Mouse (Mus musculus): ENCODE results near the gene Ube2o. TPM values are rescaled to one million over a fixed set of nuclear protein-coding genes. Genes with fewer than 3 reads are reported as not detected.
A peak's percentile ranks its signal among the peaks of the same experiment; 100 is the strongest.

The Ube2o gene
- polyA plus RNA-seq, 1 experiment from 2014 or later, result 14.4 TPM

GRCm38 (mm10) chr11:116575396-116575795, 5.9 kb downstream of the Ube2o start:
- H3K4me1 ChIP-seq (ENCODE audit: control insufficient read depth in 2 of 2, insufficient read depth in 2 of 2, low read length in 2 of 2), result peaks cover 39 to 70% of the 10 kb centered on the region in 2 experiments
- no peaks in the 10 kb centered on the region for H3K27me3 ChIP-seq (ENCODE audit: control insufficient read depth, insufficient read depth, low read length)
- 34% methylated on average over 2 of the region's 2 CpGs for WGBS
- H3K4me2 ChIP-seq (ENCODE audit: low read length), result peak overlapping the region; percentile 32
- no peak overlapping the region for H3K4me3 ChIP-seq (ENCODE audit: control insufficient read depth in 1 of 2, insufficient read depth in 1 of 2, low read depth in 1 of 2, low read length in 2 of 2)
- no peak overlapping the region; the same call in 1 of the 2 replicates for H3K9ac ChIP-seq (ENCODE audit: low read length)
- H3K27ac ChIP-seq (replicated peaks in 1 of 2; ENCODE audit: control insufficient read depth in 1 of 2, insufficient read depth in 1 of 2, low read depth in 2 of 2, low read length in 2 of 2), result peak overlapping the region; percentile 10 to 67; a peak in 1 of 4 replicates
- H3K36me3 ChIP-seq (ENCODE audit: control insufficient read depth, insufficient read depth, low read length), result peaks cover 7% of the 10 kb centered on the region; the same call in 1 of the 2 replicates
- ATAC-seq (ENCODE audit: insufficient number of reproducible peaks, insufficient read depth, low FRiP score, low read depth), result no peak
- no peaks in the 10 kb centered on the region for H3K9me3 ChIP-seq (ENCODE audit: control insufficient read depth, low read length)

- Histone ChIP-seq H3K4me1 (ENCODE audit: control insufficient read depth in 2 of 2, insufficient read depth in 2 of 2, low read length in 2 of 2) (peaks cover 35 to 66% of the 10 kb centered on the region in 2 experiments), H3K4me3 (ENCODE audit: control insufficient read depth in 1 of 2, insufficient read depth in 1 of 2, low read depth in 1 of 2, low read length in 2 of 2) (no peak overlapping the region), H3K4me2 (ENCODE audit: low read length) (peak overlapping the region; percentile 32; the same call in 1 of the 2 replicates), H3K9ac (ENCODE audit: low read length) (no peak overlapping the region), H3K27ac (replicated peaks in 1 of 2; ENCODE audit: control insufficient read depth in 1 of 2, insufficient read depth in 1 of 2, low read depth in 2 of 2, low read length in 2 of 2) (peak overlapping the region; percentile 10 to 67; a peak in 1 of 4 replicates), H3K36me3 (ENCODE audit: control insufficient read depth, insufficient read depth, low read length) (peaks cover 7% of the 10 kb centered on the region; the same call in 1 of the 2 replicates), H3K27me3 (ENCODE audit: control insufficient read depth, insufficient read depth, low read length) (no peaks in the 10 kb centered on the region), H3K9me3 (ENCODE audit: control insufficient read depth, low read length) (no peaks in the 10 kb centered on the region)
- WGBS, result 54% methylated on average over 6 of the region's 6 CpGs
- no peak for ATAC-seq (ENCODE audit: insufficient number of reproducible peaks, insufficient read depth, low FRiP score, low read depth)
These were observed 6.3 kb downstream of the Ube2o start for GRCm38 (mm10) chr11:116574982-116575381.

- H3K4me2 ChIP-seq (ENCODE audit: low read length), result no peak overlapping the region
- H3K27ac ChIP-seq (replicated peaks in 1 of 2; ENCODE audit: control insufficient read depth in 1 of 2, insufficient read depth in 1 of 2, low read depth in 2 of 2, low read length in 2 of 2), result no peak overlapping the region
- peak overlapping the region; percentile 28; the same call in 1 of the 2 replicates for H3K9ac ChIP-seq (ENCODE audit: low read length)
- ATAC-seq (ENCODE audit: insufficient number of reproducible peaks, insufficient read depth, low FRiP score, low read depth), result no peak
- H3K36me3 ChIP-seq (ENCODE audit: control insufficient read depth, insufficient read depth, low read length), result peaks cover 7% of the 10 kb centered on the region; the same call in 1 of the 2 replicates
- 51% methylated on average over 6 of the region's 6 CpGs for WGBS
- H3K27me3 ChIP-seq (ENCODE audit: control insufficient read depth, insufficient read depth, low read length), result no peaks in the 10 kb centered on the region
- H3K4me3 ChIP-seq (ENCODE audit: control insufficient read depth in 1 of 2, insufficient read depth in 1 of 2, low read depth in 1 of 2, low read length in 2 of 2), result no peak overlapping the region
- H3K4me1 ChIP-seq (ENCODE audit: control insufficient read depth in 2 of 2, insufficient read depth in 2 of 2, low read length in 2 of 2), result peaks cover 35 to 62% of the 10 kb centered on the region in 2 experiments
- no peaks in the 10 kb centered on the region for H3K9me3 ChIP-seq (ENCODE audit: control insufficient read depth, low read length)
These were observed 6.8 kb downstream of the Ube2o start for GRCm38 (mm10) chr11:116574486-116574885.

- ATAC-seq (ENCODE audit: insufficient number of reproducible peaks, insufficient read depth, low FRiP score, low read depth), result peak; percentile 40; the same call in 1 of the 2 replicates
- Histone ChIP-seq H3K9me3 (ENCODE audit: control insufficient read depth, low read length) (no peaks in the 10 kb centered on the region), H3K36me3 (ENCODE audit: control insufficient read depth, insufficient read depth, low read length) (0 out of 2 replicates have a peak, but pooled peaks cover 4% of the 10 kb centered on the region), H3K27ac (replicated peaks in 1 of 2; ENCODE audit: control insufficient read depth in 1 of 2, insufficient read depth in 1 of 2, low read depth in 2 of 2, low read length in 2 of 2) (peak overlapping the region; percentile 21 to 48; a peak in 2 of 4 replicates), H3K4me3 (ENCODE audit: control insufficient read depth in 1 of 2, insufficient read depth in 1 of 2, low read depth in 1 of 2, low read length in 2 of 2) (no peak overlapping the region), H3K4me1 (ENCODE audit: control insufficient read depth in 2 of 2, insufficient read depth in 2 of 2, low read length in 2 of 2) (peaks cover 35 to 62% of the 10 kb centered on the region in 2 experiments), H3K4me2 (ENCODE audit: low read length) (peak overlapping the region; percentile 40), H3K9ac (ENCODE audit: low read length) (peak overlapping the region; percentile 34), H3K27me3 (ENCODE audit: control insufficient read depth, insufficient read depth, low read length) (no peaks in the 10 kb centered on the region)
- 47% methylated on average over 12 of the region's 12 CpGs for WGBS
These were observed 8.3 kb downstream of the Ube2o start for GRCm38 (mm10) chr11:116572756-116573543.

GRCm38 (mm10) chr11:116571767-116572679, 9.2 kb downstream of the Ube2o start:
- Histone ChIP-seq H3K27ac (replicated peaks in 1 of 2; ENCODE audit: control insufficient read depth in 1 of 2, insufficient read depth in 1 of 2, low read depth in 2 of 2, low read length in 2 of 2) (no peak overlapping the region; a peak in 1 of 4 replicates), H3K4me3 (ENCODE audit: control insufficient read depth in 1 of 2, insufficient read depth in 1 of 2, low read depth in 1 of 2, low read length in 2 of 2) (no peak overlapping the region), H3K4me2 (ENCODE audit: low read length) (peak overlapping the region; percentile 40; the same call in 1 of the 2 replicates), H3K9ac (ENCODE audit: low read length) (no peak overlapping the region), H3K4me1 (ENCODE audit: control insufficient read depth in 2 of 2, insufficient read depth in 2 of 2, low read length in 2 of 2) (peaks cover 41 to 66% of the 10 kb centered on the region in 2 experiments), H3K27me3 (ENCODE audit: control insufficient read depth, insufficient read depth, low read length) (no peaks in the 10 kb centered on the region), H3K36me3 (ENCODE audit: control insufficient read depth, insufficient read depth, low read length) (0 out of 2 replicates have a peak, but pooled peaks cover 4% of the 10 kb centered on the region), H3K9me3 (ENCODE audit: control insufficient read depth, low read length) (no peaks in the 10 kb centered on the region)
- no peak for ATAC-seq (ENCODE audit: insufficient number of reproducible peaks, insufficient read depth, low FRiP score, low read depth)
- 60% methylated on average over 19 of the region's 19 CpGs for WGBS

GRCm38 (mm10) chr11:116570821-116571220, 10.4 kb downstream of the Ube2o start:
- Histone ChIP-seq H3K4me1 (ENCODE audit: control insufficient read depth in 2 of 2, insufficient read depth in 2 of 2, low read length in 2 of 2) (peaks cover 36 to 56% of the 10 kb centered on the region in 2 experiments), H3K9ac (ENCODE audit: low read length) (no peak overlapping the region; the same call in 1 of the 2 replicates), H3K27me3 (ENCODE audit: control insufficient read depth, insufficient read depth, low read length) (no peaks in the 10 kb centered on the region), H3K4me3 (ENCODE audit: control insufficient read depth in 1 of 2, insufficient read depth in 1 of 2, low read depth in 1 of 2, low read length in 2 of 2) (no peak overlapping the region), H3K36me3 (ENCODE audit: control insufficient read depth, insufficient read depth, low read length) (0 out of 2 replicates have a peak, but pooled peaks cover 4% of the 10 kb centered on the region), H3K27ac (replicated peaks in 1 of 2; ENCODE audit: control insufficient read depth in 1 of 2, insufficient read depth in 1 of 2, low read depth in 2 of 2, low read length in 2 of 2) (no peak overlapping the region), H3K4me2 (ENCODE audit: low read length) (no peak overlapping the region; the same call in 1 of the 2 replicates), H3K9me3 (ENCODE audit: control insufficient read depth, low read length) (no peaks in the 10 kb centered on the region)
- 77% methylated on average over 7 of the region's 7 CpGs for WGBS
- no peak for ATAC-seq (ENCODE audit: insufficient number of reproducible peaks, insufficient read depth, low FRiP score, low read depth)

GRCm38 (mm10) chr11:116567531-116567930, 13.7 kb downstream of the Ube2o start:
- H3K9ac ChIP-seq (ENCODE audit: low read length), result peak overlapping the region; percentile 32; the same call in 1 of the 2 replicates

More at GRCm38 (mm10) chr11:116567531-116567930, 13.7 kb downstream of the Ube2o start:
- ATAC-seq (ENCODE audit: insufficient number of reproducible peaks, insufficient read depth, low FRiP score, low read depth), result no peak
- WGBS, result 66% methylated on average over 8 of the region's 8 CpGs
- Histone ChIP-seq H3K4me3 (ENCODE audit: control insufficient read depth in 1 of 2, insufficient read depth in 1 of 2, low read depth in 1 of 2, low read length in 2 of 2) (no peak overlapping the region), H3K27ac (replicated peaks in 1 of 2; ENCODE audit: control insufficient read depth in 1 of 2, insufficient read depth in 1 of 2, low read depth in 2 of 2, low read length in 2 of 2) (no peak overlapping the region; a peak in 1 of 4 replicates), H3K4me2 (ENCODE audit: low read length) (no peak overlapping the region), H3K9me3 (ENCODE audit: control insufficient read depth, low read length) (no peaks in the 10 kb centered on the region), H3K36me3 (ENCODE audit: control insufficient read depth, insufficient read depth, low read length) (0 out of 2 replicates have a peak, but pooled peaks cover 4% of the 10 kb centered on the region), H3K4me1 (ENCODE audit: control insufficient read depth in 2 of 2, insufficient read depth in 2 of 2, low read length in 2 of 2) (peaks cover 15 to 32% of the 10 kb centered on the region in 2 experiments), H3K27me3 (ENCODE audit: control insufficient read depth, insufficient read depth, low read length) (no peaks in the 10 kb centered on the region)

All from heart, embryonic 14.5 days (tissue).